Mouse (Mus musculus): ENCODE data around the gene Asb6.

Gene Asb6

DNA sequence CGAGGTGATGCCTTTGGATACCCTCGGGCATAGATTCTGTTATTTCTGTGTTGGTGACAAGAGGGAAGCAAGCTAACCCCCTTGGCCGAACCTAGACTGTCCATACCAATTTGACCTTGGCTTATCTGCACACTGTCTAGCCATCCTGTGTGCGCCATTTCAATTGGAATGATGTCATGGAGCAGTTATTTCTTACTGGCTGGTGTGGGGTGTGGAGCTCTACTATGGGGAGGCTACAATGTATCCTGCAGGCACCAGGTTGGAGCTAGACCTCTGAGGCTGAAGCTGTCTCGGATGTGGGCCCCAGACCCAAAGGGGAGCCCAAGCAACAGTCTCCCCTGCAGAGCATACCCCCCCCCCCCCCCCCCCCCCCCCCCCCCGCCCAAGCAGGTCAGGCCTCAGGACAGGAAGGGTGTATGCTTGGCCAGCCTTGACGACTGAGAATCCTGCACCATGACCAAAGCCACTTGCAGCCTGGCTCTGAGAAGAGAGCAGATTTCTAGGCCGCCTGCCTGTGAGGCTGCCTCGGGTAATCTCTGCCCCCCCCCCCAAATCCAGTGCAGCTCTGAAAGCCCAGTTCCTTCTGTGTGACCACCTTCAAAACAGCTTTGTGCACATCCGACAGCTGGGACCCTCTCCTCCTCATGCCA is 4.4 kb upstream of the Asb6 start, which contains the start of gene Prrx2:
Prrx2 (plus strand) TSS at position 600 of the 650 bp plus-strand sequence.
- 71% methylated on average over 7 of the region's 10 CpGs for WGBS

GRCm38 (mm10) chr2:30833644-30834043 is 3.5 kb upstream of the Asb6 start:
- WGBS = 83% methylated on average over 5 of the region's 5 CpGs

DNA sequence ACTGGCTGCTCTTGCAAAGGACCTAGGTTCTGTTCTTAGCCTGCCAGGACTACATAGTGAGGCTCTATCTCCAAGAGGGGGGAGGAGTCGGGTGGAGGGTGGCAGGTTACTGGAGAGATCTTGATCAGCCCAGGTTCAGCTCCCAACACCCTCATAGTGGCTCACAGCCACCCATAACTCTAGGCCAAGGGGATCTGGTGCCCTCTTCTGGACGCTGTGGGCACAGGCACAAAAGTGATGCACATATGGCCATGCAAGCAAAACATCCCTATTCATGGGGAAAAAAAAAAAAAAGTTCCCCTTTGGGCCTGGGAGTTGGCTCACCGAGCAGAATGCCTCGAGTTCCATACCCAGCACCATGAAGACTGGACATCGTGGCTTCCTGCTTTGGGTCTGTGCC is 818 bp downstream of the Asb6 start:
- WGBS = 38% methylated on average over 5 of the region's 5 CpGs

DNA sequence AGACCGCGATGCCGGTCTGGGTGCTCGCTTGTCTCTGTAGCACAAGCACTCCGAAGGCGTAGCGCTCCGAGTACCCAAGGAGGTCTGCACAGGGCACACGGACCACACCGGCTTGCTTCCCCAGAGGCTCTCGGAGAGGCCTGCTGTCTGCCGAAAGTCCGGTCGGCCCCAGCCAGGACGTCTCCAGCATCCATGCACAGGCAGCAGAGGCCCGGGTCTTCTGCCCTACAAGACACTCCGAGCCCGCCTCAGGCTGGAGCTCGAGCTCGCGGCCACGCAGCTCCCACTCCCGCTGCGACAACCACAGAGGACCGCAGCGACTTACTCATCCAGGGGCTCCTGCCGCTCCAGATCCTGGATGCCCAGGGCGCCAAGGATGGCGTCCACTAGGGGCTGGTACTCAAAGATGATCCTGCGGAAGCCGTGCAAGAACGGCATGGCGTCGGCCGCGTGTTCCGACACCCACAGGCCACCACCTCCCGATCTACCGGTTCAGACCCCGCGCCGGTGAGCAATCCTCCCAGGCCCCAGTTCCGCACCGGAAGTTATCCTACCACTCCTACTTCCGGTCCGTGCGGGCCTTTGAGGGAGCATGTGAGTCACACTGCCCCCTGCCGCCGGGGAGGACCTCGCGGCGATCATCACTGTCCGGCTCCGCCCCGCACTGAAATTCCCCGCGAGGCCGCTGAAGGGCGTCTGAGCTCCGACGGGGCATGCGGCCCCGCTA is 2.2 kb downstream of the Asb6 start:
- WGBS = under 1% methylated on average over 63 of the region's 63 CpGs

DNA sequence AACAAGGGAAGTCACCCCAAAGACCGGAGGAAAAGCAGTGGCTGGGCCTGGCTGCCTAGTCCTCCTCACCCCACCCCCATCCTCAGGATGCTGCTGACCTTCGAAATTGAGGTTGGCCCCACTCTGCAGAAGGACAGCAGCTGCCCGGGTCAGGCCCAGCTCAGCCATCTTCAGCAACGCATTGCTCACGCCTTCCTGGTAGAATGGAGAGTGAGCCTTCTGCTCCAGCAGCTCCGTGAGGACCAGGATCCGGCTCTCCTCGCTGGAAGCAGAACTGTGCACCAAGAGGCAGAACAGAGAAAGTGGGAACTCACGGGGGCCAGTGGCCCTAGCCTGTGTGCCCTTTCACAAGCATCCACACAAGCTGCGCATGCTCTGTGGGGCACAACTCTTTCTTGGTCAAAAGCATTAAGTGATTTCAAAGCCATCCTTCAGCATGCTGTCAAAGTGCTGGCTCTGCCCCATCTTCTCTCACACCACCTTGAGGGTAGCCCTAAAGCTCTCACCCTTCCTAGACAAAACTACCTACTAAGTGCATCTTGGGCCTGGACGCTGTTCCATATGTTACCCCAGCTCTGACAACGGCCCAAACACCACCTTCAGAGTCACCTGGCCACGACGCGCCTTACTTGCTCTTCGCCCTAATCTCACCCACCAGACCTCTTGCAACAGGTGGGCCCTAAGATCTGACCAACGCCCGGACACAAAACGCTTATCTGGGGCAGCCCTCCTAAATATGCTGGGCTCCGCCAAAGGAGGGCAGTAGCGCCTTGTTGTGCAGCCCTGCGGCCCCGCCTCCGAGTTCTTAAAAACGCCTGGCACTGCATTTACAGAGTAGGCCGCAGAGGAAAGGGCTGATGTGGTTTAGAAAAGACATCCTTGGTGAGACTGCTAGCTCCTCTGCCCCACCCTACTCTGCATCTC is 3.0 kb downstream of the Asb6 start:
- 23% methylated on average over 26 of the region's 26 CpGs for WGBS

DNA sequence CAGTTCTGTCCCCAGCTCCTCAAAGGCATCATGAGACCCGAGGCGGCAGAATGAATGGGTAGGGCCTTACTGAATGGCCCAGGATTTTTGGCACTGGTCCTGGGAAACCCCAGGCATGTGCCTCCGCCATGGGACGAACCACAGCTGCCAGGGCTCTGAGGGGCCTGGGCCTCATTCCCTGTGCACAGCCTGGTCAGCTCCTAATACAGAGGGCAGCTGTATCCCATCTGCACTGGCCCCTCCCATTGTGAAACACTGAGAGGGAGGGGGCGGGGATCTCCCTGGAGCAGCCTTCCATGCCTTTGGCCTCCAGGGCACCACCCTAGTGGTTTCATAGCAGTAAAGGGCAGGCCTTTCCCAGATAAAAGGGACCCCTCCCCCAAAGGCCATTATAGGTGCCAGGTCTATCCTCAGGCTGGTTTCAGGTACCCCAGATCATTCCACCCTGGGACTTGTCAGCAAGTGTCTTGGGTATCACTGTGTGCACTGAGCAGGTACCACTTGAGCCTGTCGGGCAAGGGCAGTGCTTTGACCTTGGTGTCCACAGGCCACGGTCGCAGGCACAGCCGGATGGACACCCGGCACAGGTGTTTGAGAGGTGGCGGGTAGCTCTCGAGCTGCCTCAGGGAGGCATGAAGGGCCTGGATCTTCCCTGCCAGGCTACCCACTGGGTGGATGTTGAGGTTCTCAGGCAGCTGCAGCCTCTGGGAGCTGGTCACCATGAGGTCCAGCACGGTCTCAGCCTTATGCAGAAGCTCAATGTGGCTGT is 6.6 kb downstream of the Asb6 start:
- WGBS = 59% methylated on average over 13 of the region's 13 CpGs

- 88% methylated on average over 8 of the region's 8 CpGs for WGBS
Measured at GRCm38 (mm10) chr2:30822460-30822859, 7.7 kb downstream of the Asb6 start.

DNA sequence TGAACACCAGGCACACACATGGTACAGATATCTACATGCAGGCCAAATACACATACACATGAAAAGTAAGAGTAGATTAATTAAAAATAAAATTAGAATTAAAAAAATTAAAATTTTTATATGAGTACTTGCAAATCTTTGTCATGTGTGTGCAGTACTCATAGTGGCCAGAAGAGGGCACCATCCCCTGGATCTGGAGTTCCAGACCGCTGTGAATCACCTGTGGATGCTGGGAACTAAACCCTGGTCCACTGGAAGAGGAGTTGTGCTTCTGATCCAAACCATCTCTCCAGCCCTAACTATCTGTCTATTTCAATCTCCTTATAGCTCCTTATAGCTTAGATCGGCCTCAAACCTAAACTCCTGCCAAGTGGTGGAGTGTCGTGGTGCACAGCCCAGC is 9.1 kb downstream of the Asb6 start:
- WGBS = 86% methylated on average over 3 of the region's 3 CpGs

DNA sequence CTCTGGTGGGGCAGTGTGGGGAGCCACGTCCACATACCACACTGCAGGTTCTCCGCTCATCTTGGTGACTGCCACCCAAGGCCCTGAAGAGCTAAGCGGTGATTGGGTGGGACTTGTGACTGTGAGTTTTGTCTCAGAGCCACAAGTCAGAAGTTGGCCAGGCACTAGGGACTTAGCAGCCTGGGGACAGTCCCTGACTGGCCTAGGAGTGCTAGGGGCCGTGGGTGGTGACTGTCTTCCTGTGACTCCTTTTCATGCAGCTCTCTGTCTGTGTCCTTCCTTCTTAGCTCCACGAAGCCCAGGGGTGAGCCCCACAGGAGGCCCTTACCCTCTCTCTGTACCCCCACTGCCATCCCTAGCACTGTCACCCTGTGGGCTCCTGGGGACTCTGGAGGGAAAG is 10.3 kb downstream of the Asb6 start:
- WGBS = 95% methylated on average over 5 of the region's 5 CpGs

- 91% methylated on average over 1 of the region's 1 CpGs for WGBS
Measured at GRCm38 (mm10) chr2:30816383-30816782, 13.8 kb downstream of the Asb6 start.

DNA sequence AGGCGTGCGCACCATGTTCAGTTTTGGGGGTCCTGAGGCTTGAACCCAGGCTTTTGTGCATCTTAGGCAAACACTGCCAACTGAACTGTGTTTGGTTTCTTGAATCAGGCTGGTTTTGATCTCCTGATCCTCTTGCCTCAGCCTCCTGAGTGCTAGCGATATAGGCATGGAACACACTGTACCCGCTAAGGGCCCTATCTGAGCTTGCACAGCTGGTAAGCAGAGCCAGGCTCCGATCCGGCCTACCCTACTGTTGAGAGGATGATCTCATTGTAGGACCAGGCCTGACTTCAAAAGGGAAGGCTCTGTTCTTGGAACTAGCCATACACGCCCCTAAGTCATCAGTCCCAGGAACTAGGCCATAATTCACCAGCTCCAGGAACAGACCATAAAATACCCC is 19.6 kb downstream of the Asb6 start:
- WGBS = 84% methylated on average over 7 of the region's 7 CpGs

DNA sequence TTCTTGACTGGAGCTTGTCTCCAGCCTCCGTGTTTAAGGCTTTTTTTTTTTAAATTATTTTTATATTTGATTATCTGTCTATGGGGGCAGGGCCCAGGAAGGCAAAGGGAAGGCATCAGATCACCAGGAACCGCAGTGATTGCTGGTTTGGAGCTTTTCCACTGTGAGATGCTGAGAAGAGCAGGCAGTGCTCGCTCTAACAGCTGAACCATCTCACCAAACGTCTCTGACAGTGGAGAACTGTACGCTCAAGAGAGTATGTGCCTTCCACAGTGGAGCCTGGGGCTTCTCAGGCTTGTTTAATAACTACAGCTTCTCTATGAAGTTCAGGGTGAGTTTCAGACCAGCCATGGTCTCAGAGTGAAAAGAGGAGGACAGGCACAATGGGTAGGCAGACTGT is 20.6 kb downstream of the Asb6 start:
- WGBS = 63% methylated on average over 5 of the region's 5 CpGs

GRCm38 (mm10) chr2:30808296-30808655 is 21.9 kb downstream of the Asb6 start:
- 4% methylated on average over 10 of the region's 10 CpGs for WGBS

DNA sequence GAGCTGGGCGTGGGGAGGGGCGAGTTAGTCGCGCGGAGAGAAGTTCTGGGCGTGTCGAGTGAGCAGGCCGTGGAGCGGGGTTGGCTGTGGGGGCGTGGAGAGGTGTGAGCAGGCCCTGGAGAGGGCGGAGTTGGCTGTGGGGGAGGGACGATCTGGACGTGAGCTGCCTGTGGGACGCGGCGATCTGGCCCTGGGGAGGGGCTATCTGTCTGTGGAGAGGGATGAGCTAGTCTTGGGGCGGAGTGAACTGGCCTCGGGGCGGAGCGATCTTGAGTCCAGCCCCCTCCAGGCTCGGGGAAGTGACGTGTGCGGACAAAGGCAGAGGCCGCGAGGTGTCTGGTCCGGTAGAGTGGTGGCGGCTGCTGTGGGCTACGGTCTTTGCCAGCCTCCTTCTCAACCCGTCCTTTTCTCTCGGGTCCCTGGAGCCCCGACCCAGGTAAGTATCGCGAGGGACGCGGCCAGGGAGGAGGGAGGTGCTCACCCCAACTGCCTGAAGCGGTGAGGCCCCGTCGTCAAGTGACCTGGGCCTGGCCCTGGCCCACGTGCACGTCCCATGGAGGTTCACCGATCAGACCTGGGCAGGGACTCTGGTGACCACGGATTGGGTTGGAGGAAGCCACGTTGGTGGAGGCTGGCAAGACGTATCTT is 22.4 kb downstream of the Asb6 start, which contains the start of gene Ntmt1:
Ntmt1 (plus strand) TSS at position 179 of the 648 bp plus-strand sequence.
- WGBS = under 1% methylated on average over 42 of the region's 44 CpGs

- WGBS = 6% methylated on average over 28 of the region's 28 CpGs
Measured at GRCm38 (mm10) chr2:30807147-30807647, 22.9 kb downstream of the Asb6 start.

DNA sequence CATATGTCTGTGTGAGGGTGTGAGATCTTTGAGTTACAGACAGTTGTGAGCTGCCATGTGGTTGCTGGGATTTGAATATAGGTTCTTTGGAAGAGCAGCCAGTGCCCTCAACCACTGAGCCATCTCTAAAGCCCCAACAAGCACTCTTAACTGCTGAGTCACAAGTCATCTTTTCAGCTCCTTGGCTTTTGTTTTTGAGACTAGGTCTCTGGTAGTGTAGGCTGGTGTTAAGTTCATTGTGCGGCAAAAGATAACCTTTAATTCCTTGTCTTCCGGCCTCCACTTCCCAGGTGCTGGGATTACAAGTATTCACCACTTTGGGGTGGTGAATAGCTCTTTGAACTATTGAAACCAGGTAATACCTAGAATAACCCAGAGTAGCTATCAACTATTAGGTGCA is 24.1 kb downstream of the Asb6 start:
- 97% methylated on average over 2 of the region's 2 CpGs for WGBS

- 90% methylated on average over 3 of the region's 3 CpGs for WGBS
Measured at GRCm38 (mm10) chr2:30803604-30804003, 26.5 kb downstream of the Asb6 start, which contains the start of gene 1700001O22Rik. TSS of gene 1700001O22Rik (minus strand) at chr2:30803661.

GRCm38 (mm10) chr2:30801067-30801852 is 28.9 kb downstream of the Asb6 start:
- whole genome bisulfite sequencing = 2% methylated on average over 76 of the region's 77 CpGs

GRCm38 (mm10) chr2:30800671-30801066 is 29.5 kb downstream of the Asb6 start:
- 55% methylated on average over 7 of the region's 7 CpGs for WGBS

- 55% methylated on average over 3 of the region's 3 CpGs for WGBS
Measured at GRCm38 (mm10) chr2:30799456-30799855, 30.7 kb downstream of the Asb6 start.

Measured in cerebral cortex, adult 2 months (tissue).